Mouse (Mus musculus) gastrocnemius, adult 18-20 months (tissue): Measurements from ENCODE around the gene Trappc4. TPM values are rescaled to one million over a fixed set of nuclear protein-coding genes. Genes with fewer than 3 reads are reported as not detected.

ENCODE experiments used
- DNase-seq: peaks from one replicate; pipeline ENCODE4 v3.0.0; 2021; ENCODE audit warnings: low spot score
- microRNA-seq: library from miRNA; unstranded; fragments of <30 nt; microRNA quantifications from one replicate; pipeline ENCODE4 v1.2.0, GENCODE M21; 2021
- total RNA-seq, 2 experiments: library from RNA; stranded (reverse); gene quantifications; 2 replicates each; pipeline ENCODE4 v1.2.3; 2021

Trappc4 gene
- total RNA-seq, 2 experiments from 2014 or later, result 16.9 to 20.4 TPM

DNA sequence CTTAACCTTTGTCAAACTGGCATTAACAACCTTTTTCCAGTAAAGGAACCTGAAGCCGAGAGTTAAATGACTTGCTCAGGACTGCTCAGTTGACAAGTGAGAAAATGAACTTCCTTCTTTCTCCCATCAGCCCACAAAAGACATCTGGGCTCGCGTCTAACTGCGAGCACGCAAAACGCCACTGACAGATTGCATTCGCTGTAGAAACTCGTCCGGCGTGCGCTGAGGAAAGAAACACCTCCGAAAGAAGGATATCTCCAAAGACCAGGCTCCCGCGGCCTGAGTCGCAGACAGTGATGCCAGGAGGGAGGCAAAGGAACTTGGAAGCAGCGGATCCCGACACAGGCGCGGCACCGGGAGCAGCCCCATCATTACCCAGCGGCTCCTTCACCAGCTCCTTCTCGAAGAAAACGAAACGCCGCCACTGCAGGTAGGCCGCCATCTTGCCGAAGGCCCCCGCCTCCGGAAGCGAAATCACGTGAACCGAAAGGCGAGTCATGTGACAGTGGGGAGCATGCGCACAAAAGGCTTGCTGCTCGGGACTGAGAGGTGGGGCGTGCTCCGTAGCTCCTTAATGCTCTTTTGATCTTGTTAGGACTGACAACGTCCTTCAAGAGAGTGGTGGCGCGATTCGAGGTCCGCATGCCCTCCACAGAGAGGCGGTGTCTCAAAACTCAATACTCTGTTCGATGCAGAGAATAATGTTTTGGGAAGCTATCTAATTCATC is 46.0 kb downstream of the Trappc4 start, which contains the start of gene Vps11:
Vps11 (minus strand) TSS at position 481 of the 728 bp plus-strand sequence.
- peak; percentile 96 for DNase-seq

DNA sequence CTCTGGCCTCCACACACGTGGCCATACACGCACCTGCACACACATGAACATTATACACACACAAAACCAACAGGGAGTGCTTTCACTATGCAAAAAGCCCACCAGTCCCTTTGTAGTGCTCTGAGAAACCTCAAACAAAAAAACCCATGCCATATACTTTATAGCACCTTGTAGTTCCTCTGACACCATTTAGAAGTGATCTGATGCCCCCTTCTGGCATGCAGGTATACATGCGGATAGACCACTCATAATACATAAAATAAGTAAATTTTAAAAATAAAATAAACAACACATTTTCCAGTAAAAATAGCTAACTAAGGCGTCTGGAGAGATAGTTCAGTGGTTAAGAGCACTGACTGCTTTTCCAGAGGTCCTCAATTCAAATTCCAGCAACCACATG is 50.2 kb downstream of the Trappc4 start:
- no peak for DNase-seq

Small RNAs within 50 kb of the gene (microRNA-seq; reads per million reads assigned to microRNA genes)
- gene Mir7085, result 12.6 reads per million, percentile 28 among the genes with 10 or more reads in this experiment

Other genes starting within 250 kb of the Trappc4 start
- gene Cbl, start 173.6 kb downstream of the Trappc4 start, total RNA-seq, result 1 to 10 TPM; 7.1 to 7.5 TPM
- not detected for gene Ccdc153, start 166.9 kb downstream of the Trappc4 start, total RNA-seq
- gene Pdzd3, start 156.1 kb downstream of the Trappc4 start, total RNA-seq, result 1 to 10 TPM; 1.1 to 1.4 TPM
- gene Nlrx1, start 139.0 kb downstream of the Trappc4 start, total RNA-seq, result 10 to 100 TPM; 21.7 to 21.8 TPM
- under 1 TPM; 0.32 to 0.59 TPM for gene Abcg4, start 119.0 kb downstream of the Trappc4 start, total RNA-seq
- gene Hinfp, start 101.9 kb downstream of the Trappc4 start, total RNA-seq, result 1 to 10 TPM; 5.2 TPM
- 10 to 100 TPM; 14.1 to 14.8 TPM for gene C2cd2l, start 87.3 kb downstream of the Trappc4 start, total RNA-seq
- gene Dpagt1, start 81.6 kb downstream of the Trappc4 start, total RNA-seq, result 10 to 100 TPM; 13.2 to 13.4 TPM
- 10 to 100 TPM in 1 of 2 experiments, 1 to 10 TPM in 1; 7.8 to 10.4 TPM for gene H2afx, start 72.9 kb downstream of the Trappc4 start, total RNA-seq
- 10 to 100 TPM; 20.8 to 24.7 TPM for gene Hmbs, start 63.4 kb downstream of the Trappc4 start, total RNA-seq
- 10 to 100 TPM; 17.7 to 17.8 TPM for gene Vps11, start 45.9 kb downstream of the Trappc4 start, total RNA-seq
- gene Hyou1, start 28.1 kb downstream of the Trappc4 start, total RNA-seq, result 10 to 100 TPM; 23.0 to 25.0 TPM
- 100 to 1,000 TPM in 1 of 2 experiments, 10 to 100 TPM in 1; 86.0 to 147 TPM for gene Slc37a4, start 10.7 kb downstream of the Trappc4 start, total RNA-seq
- 100 to 1,000 TPM; 772 to 880 TPM for gene Rps25, start 461 bp downstream of the Trappc4 start, total RNA-seq
- gene Ccdc84, start 11.0 kb upstream of the Trappc4 start, total RNA-seq, result 1 to 10 TPM; 3.5 to 4.1 TPM
- not detected for gene Foxr1, start 33.5 kb upstream of the Trappc4 start, total RNA-seq
- under 1 TPM; 0.43 to 0.83 TPM for gene Upk2, start 47.4 kb upstream of the Trappc4 start, total RNA-seq
- 10 to 100 TPM; 36.0 to 36.6 TPM for gene Bcl9l, start 75.2 kb upstream of the Trappc4 start, total RNA-seq
- not detected for gene Cxcr5, start 154.3 kb upstream of the Trappc4 start, total RNA-seq
- gene Ddx6, start 197.3 kb upstream of the Trappc4 start, total RNA-seq, result 10 to 100 TPM; 68.4 to 69.8 TPM